Mouse (Mus musculus) urinary bladder, postnatal 0 days (tissue): ENCODE results near the gene Plp2. TPM values are rescaled to one million over a fixed set of nuclear protein-coding genes. Genes with fewer than 3 reads are reported as not detected.

Experiments
- polyA plus RNA-seq: library from polyadenylated mRNA; unstranded; fragments of >200 nt; fragmentation: Nextera tagmentation; extraction: Ambion mirVana; gene quantifications from 2 replicates; pipeline ENCODE4 v1.2.1, GENCODE M21; 2015

The Plp2 gene
- 303 and 319 TPM in 2 replicates for polyA plus RNA-seq

DNA sequence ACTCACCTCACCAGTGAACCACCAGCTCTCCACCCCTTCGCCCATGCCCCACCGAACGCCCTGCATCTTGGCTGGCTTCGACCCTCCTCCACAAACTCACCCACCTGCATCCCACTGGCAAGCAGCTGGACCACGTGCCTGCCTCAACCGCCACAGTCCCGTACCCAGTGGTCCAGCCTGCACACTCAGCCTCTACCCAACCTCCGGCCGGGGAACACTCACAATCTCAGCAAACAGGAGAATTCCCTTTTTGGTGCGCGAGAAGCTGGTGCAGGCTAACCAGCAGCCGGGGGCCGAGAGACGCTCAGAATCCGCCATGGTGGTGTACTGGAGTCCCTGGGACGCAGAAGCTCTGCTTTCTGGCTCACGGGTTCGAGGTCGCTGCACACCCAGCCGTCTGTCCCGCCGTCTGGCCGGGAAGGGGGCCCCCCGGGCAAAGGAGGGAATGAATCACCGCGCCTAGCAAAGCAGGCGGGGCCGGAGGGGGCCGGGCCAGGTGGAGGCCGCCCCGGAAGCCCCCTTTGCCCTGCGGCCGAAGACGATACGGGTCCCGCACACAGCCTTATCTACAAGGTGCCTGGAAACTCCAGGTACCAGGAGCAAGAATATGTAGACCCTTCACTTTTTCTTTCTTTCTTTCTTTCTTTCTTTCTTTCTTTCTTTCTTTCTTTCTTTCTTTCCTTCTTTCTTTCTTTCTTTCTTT is at the start of gene Plp2:
Gene Plp2, minus strand, starts transcription at position 470 of the 703 bp plus-strand sequence.

DNA sequence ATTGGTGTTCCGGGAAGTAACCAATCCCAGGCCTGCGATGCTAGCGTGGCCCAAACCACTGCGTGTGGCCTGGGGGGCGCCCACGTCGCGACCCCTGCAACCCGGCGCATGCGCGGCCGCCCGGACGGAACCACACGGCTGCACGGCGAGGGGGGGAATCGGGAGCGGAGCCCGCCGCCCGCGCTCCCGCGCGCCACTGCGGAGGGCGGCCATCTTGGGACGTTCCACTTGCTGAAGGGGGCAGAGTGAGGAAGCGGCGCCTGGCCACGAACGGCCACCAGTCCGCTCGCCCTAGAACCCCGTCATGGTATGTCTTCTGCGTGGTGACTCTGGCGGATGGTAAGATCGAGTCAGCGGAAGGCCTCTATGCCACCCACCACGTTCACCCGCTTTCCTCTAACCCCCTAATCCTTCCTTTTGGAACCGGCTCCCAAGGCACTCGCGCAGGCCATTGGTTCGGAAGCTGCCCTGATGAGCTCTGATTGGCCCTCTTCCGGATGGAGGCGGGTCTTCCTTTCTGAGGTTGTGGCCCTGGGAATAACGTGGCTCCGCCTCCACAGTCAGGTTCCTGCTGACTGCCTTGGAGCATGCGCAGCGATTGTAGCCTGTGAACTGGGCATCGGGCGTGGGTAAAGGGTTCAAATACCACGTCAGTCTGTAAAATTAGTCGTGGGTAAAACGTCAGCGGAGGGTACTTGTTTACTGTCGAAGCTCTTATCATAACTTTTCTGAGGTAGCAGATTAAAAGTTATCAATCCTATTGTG is 43.1 kb upstream of the Plp2 start, which contains the start of gene Wdr45:
Gene Wdr45, plus strand, starts transcription at position 199 of the 765 bp plus-strand sequence.

DNA sequence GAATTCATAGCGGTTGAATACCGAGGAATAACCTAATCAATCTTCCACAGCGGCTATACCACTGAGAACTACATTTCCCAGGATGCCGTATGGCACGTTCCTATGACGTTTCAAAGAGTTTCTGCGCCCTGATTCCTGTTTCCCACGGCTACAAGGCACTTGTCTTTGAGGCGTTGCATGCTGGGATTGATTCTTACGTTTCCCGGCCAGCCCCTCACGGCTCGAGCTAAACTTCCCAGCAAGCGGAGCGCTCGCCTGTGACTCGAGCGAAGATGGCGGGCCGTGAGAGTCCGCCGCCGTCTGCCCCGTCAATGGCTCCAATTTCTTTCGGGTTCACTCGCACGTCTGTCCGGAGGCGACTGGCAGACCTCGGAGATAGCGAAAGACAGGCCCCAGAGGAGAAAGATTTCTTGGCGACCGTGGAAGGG is 25.8 kb upstream of the Plp2 start, which contains the start of gene Gpkow:
Gene Gpkow, plus strand, starts transcription at position 178 of the 428 bp plus-strand sequence.

GRCm38 (mm10) chrX:7680864-7681263 is 9.7 kb upstream of the Plp2 start, which contains the start of gene Magix:
Gene Magix, minus strand, starts transcription at chrX:7681251.

GRCm38 (mm10) chrX:7657221-7657639 is 14.0 kb downstream of the Plp2 start, which contains the start of gene Prickle3:
Gene Prickle3, plus strand, starts transcription at chrX:7657260.

GRCm38 (mm10) chrX:7638401-7639091 is 32.6 kb downstream of the Plp2 start, which contains the start of gene Syp:
Gene Syp, plus strand, starts transcription at chrX:7638471.

Other genes starting within 250 kb of the Plp2 start
- not detected in 2 replicates for gene Foxp3, start 97.7 kb downstream of the Plp2 start, polyA plus RNA-seq
- 0.86 and 1.1 TPM in 2 replicates for gene Ppp1r3f, start 97.1 kb downstream of the Plp2 start, polyA plus RNA-seq
- 13.6 and 15.5 TPM in 2 replicates for gene Ccdc22, start 65.9 kb downstream of the Plp2 start, polyA plus RNA-seq
- 0.04 TPM in 1 of 2 replicates, not detected in the other for gene Cacna1f, start 64.3 kb downstream of the Plp2 start, polyA plus RNA-seq
- 0.69 and 0.79 TPM in 2 replicates for gene Syp, start 32.9 kb downstream of the Plp2 start, polyA plus RNA-seq
- gene Prickle3, start 14.1 kb downstream of the Plp2 start, polyA plus RNA-seq: 6.8 and 7.8 TPM in 2 replicates
- 0.47 and 0.53 TPM in 2 replicates for gene Magix, start 9.9 kb upstream of the Plp2 start, polyA plus RNA-seq
- 19.2 and 20.6 TPM in 2 replicates for gene Gpkow, start 25.7 kb upstream of the Plp2 start, polyA plus RNA-seq
- gene Wdr45, start 42.9 kb upstream of the Plp2 start, polyA plus RNA-seq: 23.7 and 30.3 TPM in 2 replicates
- gene Gm45208, start 50.9 kb upstream of the Plp2 start, polyA plus RNA-seq: 0.61 TPM in 1 of 2 replicates, not detected in the other
- gene Praf2, start 57.0 kb upstream of the Plp2 start, polyA plus RNA-seq: 38.2 and 41.3 TPM in 2 replicates
- 9.0 and 10.0 TPM in 2 replicates for gene Ccdc120, start 79.5 kb upstream of the Plp2 start, polyA plus RNA-seq
- gene Tfe3, start 91.2 kb upstream of the Plp2 start, polyA plus RNA-seq: 21.3 and 23.4 TPM in 2 replicates
- 19.2 and 23.6 TPM in 2 replicates for gene Gripap1, start 118.4 kb upstream of the Plp2 start, polyA plus RNA-seq
- gene Kcnd1, start 150.9 kb upstream of the Plp2 start, polyA plus RNA-seq: 0.98 and 1.4 TPM in 2 replicates
- gene Otud5, start 170.0 kb upstream of the Plp2 start, polyA plus RNA-seq: 23.4 and 24.7 TPM in 2 replicates
- gene Pim2, start 206.9 kb upstream of the Plp2 start, polyA plus RNA-seq: 4.7 and 5.1 TPM in 2 replicates
- gene Slc35a2, start 212.6 kb upstream of the Plp2 start, polyA plus RNA-seq: 33.6 and 37.9 TPM in 2 replicates
- gene Pqbp1, start 227.9 kb upstream of the Plp2 start, polyA plus RNA-seq: 64.1 and 69.9 TPM in 2 replicates
- 98.1 and 101 TPM in 2 replicates for gene Timm17b, start 228.0 kb upstream of the Plp2 start, polyA plus RNA-seq
- gene Gm10491, start 236.4 kb upstream of the Plp2 start, polyA plus RNA-seq: not detected in 2 replicates
- not detected in 2 replicates for gene Gm10490, start 238.2 kb upstream of the Plp2 start, polyA plus RNA-seq
- 0.71 and 0.74 TPM in 2 replicates for gene Pcsk1n, start 248.4 kb upstream of the Plp2 start, polyA plus RNA-seq